Mouse (Mus musculus) megakaryocyte-erythroid progenitor cell, adult 5 weeks (primary cell): ENCODE measurements around the gene Lax1. TPM values are rescaled to one million over a fixed set of nuclear protein-coding genes. Genes with fewer than 3 reads are reported as not detected.

ENCODE experiments used
- polyA plus RNA-seq: library from polyadenylated mRNA; stranded (reverse); fragments of >175 nt; gene quantifications from 2 replicates; pipeline ENCODE4 v1.2.3, GENCODE M21; 2012

Gene Lax1
- 0.34 and 0.37 TPM in 2 replicates for polyA plus RNA-seq

GRCm38 (mm10) chr1:133689897-133690296 is at the start of gene Lax1:
Gene Lax1, minus strand, starts transcription at chr1:133690108.

GRCm38 (mm10) chr1:133661203-133661933 is 28.5 kb downstream of the Lax1 start, which contains the start of gene Gm38394:
Gene Gm38394, minus strand, starts transcription at chr1:133661318.

GRCm38 (mm10) chr1:133660466-133661202 is 29.3 kb downstream of the Lax1 start, which contains the start of gene Zbed6:
Gene Zbed6, minus strand, starts transcription at chr1:133660885.

Other genes starting within 250 kb of the Lax1 start
- gene Snrpe, start 79.8 kb downstream of the Lax1 start, polyA plus RNA-seq = 22.4 and 42.2 TPM in 2 replicates
- not detected in 2 replicates for gene Zbed6, start 29.2 kb downstream of the Lax1 start, polyA plus RNA-seq
- 4.3 and 5.8 TPM in 2 replicates for gene Gm38394, start 28.8 kb downstream of the Lax1 start, polyA plus RNA-seq
- 25.8 and 33.7 TPM in 2 replicates for gene Atp2b4, start 110.9 kb upstream of the Lax1 start, polyA plus RNA-seq
- gene Optc, start 217.9 kb upstream of the Lax1 start, polyA plus RNA-seq = not detected in 2 replicates
- 0.03 and 0.05 TPM in 2 replicates for gene Prelp, start 231.3 kb upstream of the Lax1 start, polyA plus RNA-seq